Mouse (Mus musculus) spleen, embryonic (tissue): Measurements from ENCODE around the gene Gp9.

Source experiments
- CTCF ChIA-PET: fragments of 350-600 bp; sonication (Branson Sonifier 250); formaldehyde crosslinking; loops from one replicate; lab custom pipeline; 2022; lab: Charles Lee

Gp9 gene

GRCm38 (mm10) chr6:87786621-87787020 is 8.7 kb downstream of the Gp9 start:
- CTCF ChIA-PET, result interaction anchor here (0.6 kb wide), 1 partner anchor 46 kb away, joined by 11 read pairs; no protein-coding TSS in a partner anchor

DNA sequence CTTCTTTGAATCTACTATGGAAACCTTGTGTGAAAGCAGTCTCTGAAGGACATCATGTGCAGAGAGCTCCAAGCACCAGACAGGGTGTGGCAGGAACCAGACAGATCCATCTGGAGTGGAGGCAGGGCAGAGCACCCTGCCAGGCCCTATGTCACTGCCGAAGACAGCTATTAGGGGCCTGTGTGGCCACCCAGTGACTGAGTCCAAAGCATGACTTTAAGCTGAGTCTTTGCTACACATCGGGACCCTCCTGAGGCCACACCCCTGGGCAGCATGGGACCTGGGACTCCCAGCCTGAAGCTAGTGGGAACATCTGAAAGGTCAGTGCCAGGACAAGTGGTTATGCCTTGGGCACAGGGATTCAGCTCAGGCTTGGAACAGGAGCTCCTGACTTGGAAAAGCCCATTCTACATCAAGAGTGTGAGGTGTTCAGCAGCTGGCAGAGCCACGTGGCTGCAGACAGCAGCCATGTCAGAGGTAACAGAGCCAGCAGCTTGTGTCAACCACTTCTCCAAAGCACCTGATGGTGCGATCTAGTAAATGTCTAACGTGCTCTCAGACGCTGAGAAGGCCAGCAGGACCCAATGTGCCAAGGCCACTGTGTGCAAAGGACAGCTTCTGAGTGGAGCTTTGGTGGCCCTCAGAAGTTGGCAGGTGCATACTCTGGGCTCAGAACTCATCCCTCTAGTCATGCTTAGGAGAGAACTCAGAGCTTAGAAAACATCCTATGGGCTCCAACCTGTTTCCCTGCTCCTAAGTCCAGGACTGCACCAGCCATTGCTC is 9.4 kb downstream of the Gp9 start:
- CTCF ChIA-PET, result interaction anchor here (0.5 to 0.6 kb wide), 2 partner anchors 45 to 356 kb away, joined by 3 to 11 read pairs; no protein-coding TSS in a partner anchor

- CTCF ChIA-PET, result no interaction called here
These were observed 10.5 kb downstream of the Gp9 start for GRCm38 (mm10) chr6:87788266-87788895.

DNA sequence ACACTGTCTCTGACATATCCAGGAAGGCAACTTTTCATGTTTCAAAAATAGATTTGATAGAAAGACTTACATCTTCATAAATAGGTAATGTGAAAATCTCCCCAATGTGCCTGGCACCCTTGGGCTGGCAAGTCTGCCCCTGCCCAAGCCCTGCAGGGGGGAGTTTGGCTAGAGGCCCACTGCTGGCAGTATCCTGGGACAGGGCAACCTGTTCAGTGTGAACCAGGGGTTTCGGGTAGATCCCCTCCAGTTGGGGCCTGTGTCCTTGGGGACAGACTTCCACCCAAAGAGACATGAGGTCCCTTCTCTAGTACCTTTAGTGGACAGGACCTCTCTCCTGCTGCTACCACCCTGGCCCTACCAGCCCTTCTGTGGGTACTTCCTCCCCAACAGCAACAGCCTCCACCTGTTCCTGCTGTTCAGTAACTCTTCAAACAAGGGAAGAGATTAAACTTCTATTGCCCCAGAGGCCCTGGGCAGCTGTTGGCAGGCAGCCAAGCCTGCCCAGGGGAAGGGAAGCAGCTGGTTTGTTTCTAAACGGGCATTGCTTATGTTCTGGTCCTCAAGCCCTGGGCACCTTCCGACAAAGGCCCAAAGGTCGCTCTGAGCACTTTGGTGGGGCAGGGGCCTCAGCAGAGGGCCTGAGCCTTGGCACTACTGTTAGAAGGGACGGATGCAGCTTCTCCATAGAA is 11.2 kb downstream of the Gp9 start:
- CTCF ChIA-PET, result interaction anchor here (0.6 kb wide), 1 partner anchor 1338 kb away, joined by 3 read pairs; no protein-coding TSS in a partner anchor

- CTCF ChIA-PET, result interaction anchor here (0.6 kb wide), 1 partner anchor 1338 kb away, joined by 3 read pairs; no protein-coding TSS in a partner anchor
These were observed 11.9 kb downstream of the Gp9 start for GRCm38 (mm10) chr6:87789791-87790190.

DNA sequence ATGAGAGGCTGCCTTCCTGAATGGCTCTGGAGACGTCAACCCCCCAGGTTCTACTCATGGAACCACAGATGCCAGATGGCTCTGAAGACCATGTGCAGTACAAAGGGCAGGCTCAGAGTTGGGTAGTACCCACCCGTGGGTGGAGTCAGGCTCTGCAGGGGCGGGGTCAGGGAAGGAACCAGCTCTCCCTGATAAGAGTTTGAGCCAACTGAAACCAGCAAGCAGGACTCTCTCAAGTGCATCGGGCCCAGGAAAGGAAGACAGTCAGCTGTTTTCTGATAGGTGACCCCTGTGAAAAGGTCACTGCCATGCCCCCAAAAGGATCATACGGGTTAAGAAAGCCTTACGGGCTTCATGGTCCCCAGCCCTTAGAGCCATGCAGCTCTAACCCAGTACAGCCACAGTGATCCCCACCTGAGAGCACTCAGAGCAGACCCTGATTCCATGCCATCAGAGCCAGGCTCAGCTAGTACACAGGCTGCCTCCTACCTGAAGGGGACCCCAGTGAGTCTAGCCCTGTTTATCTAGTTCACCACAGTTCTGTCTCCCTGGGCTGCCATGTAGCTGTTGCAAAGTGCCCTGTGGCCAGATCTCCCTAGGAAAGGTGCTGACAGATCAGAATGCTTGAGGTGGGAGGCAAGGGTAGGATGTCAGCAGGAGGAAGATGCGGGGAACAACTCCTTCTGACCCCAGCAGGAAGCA is 13.1 kb downstream of the Gp9 start:
- CTCF ChIA-PET, result interaction anchor here (1.0 kb wide), 1 partner anchor 23 kb away, joined by 4 read pairs; no protein-coding TSS in a partner anchor

DNA sequence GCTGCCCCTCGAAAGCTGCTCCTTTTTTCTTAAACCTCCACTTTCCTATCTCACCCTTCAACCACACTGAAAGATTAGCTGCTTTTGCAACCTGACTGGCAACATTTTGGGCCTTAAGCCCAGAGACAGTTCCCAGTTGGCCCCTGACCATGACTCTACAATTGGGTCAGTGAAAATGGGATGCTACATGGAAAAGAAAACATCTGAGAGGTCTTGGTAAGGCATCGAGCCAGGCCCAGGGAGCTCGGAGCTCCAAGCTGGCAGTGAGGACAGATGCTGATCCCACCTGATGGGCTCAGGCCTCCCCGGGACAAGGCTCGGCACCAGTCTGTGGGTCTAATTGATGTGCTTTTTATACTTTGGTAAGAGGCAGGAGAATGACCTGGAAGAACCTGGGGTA is 14.0 kb downstream of the Gp9 start:
- CTCF ChIA-PET, result interaction anchor here (1.0 kb wide), 1 partner anchor 24 kb away, joined by 4 read pairs; no protein-coding TSS in a partner anchor

- CTCF ChIA-PET, result interaction anchor here (0.7 kb wide), 1 partner anchor 23 kb away, joined by 4 read pairs; no protein-coding TSS in a partner anchor
These were observed 16.1 kb downstream of the Gp9 start for GRCm38 (mm10) chr6:87793821-87794510.

DNA sequence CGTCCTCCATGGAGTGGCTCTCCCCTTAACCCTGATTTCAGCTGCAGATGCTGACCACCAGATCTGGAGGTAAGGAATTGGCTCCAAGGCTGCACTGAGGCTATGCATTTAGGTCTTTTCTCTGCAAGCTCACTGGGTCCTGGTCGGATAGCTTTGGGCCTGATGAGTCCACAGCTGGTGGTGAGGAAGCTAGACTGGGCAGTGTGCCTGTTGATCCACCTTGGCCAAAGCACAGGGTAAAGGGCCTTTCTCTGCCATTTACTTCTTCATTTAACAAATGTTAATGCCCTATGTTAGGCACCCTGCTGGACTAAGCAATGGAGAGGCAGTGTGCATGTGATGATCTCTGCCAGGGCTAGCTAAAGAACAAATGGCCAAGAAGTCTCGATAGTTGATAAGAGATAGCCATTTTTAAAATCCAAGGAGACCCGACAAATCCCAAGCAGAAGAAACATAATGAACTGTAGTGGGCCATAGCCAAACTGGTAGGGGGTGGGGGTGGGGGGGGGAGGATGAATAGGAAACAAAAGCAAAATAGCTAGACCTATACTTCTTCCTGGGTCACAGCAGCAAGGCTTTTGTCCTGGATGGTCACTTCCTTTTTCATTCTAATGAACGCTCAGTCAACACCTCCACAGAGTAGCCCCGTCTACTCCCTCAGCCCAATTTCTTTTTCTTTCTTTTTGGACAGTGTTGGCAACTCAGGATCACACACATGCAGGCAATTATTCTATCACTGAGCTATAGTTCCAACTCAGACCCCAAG is 17.7 kb downstream of the Gp9 start:
- CTCF ChIA-PET, result no interaction called here

DNA sequence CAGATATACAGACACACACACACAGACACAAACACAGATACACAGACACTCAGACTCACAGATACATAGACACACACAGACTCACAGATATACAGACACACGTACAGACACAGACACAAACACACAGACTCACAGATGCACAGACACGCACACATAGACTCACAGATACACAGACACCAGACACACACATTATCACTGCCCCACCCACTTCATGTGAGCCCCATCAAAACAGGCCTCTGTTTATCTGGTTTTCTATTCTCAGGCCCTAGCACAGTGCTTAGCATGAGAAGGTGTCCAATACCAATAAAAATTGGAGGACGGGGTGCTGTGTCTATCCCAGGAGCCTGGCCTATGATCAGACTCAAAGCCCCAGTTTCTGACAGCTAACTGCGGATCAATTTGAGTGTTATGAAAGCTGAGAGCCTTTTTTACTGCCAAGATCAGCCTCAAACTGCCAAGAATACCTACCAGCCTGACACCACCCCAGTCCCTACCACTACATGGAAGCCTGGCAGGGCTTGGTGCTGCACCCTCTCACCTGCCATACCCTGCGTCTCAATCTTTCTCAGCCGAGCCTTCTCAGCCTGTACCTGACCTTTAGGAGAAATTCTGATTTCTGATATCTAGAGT is 18.5 kb downstream of the Gp9 start:
- CTCF ChIA-PET, result no interaction called here

DNA sequence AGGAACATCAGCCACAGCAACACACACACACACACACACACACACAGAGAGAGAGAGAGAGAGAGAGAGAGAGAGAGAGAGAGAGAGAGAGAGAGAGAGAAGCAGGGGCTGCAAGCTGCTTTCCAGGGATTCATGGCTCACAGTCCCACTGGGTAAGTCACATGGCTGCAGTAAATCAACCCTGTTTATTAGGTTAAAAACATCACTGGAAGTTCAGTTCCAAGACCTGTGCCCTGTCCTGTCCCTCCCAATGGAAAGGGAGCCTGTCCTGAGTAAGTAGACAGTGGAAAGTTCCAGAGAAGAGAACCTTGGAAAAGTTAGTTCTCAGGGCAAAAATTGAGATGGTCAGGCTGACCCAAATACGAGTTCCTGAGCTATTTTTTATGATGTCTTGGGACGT is 19.4 kb downstream of the Gp9 start:
- CTCF ChIA-PET, result no interaction called here

DNA sequence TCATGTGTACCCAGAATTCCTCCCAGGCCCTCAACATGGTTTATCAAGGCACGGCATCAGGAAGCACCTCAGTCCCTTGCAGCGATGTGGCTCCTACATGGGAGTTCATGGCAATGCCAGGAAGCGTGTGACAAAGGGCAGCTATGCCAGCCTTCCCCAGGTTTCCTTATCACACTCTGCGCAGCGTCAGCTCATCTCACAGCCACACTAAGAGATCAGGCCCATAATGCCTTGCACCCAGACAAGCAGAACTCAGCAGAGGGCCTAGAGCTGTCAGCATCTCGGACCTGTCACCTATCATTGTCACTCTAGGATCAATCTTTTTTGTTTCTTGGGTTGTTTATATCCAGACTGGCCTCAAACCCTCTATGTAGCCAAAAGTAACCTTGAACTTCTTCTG is 21.7 kb downstream of the Gp9 start:
- CTCF ChIA-PET, result no interaction called here

- CTCF ChIA-PET, result no interaction called here
These were observed 24.6 kb downstream of the Gp9 start for GRCm38 (mm10) chr6:87802462-87802861.

GRCm38 (mm10) chr6:87804036-87804435 is 26.2 kb downstream of the Gp9 start:
- CTCF ChIA-PET, result no interaction called here

DNA sequence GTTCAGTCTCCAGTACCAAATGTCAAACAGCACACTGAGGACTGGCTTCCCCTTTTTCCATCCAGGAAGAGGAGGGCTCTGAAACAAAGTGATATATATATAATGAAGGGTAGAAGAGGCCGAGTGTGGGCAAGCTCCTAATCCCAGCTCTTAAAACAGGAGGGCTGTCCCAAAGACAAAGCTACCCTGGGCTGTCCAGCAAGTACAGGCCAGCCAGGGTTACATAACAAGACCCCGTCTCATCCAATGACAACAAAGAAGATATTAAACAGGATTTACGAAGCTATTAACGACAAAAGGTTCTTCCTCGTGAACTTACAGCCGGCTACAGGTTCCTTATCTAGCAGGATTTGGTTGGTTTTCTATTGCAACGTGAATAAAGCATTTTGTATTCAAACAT is 27.0 kb downstream of the Gp9 start:
- CTCF ChIA-PET, result no interaction called here

GRCm38 (mm10) chr6:87805448-87805847 is 27.6 kb downstream of the Gp9 start:
- CTCF ChIA-PET, result no interaction called here

DNA sequence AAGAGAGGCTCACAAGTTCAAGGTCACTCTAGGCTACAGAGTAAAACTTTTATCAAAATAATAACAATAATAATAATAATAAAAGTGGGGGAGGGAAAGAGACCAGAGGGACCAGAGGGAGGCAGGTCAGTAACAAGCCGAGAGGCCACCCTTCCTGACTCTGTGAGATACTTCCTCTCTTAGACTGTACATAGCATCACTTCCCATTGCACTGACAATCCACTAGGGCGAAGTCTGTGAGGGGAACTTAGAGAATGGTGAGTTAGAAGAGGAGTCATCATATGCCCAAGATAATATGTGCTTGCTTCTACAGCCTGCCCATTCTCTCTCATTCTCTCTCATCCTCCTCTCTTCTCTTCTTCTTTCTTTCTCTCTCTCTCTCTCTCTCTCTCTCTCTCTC is 28.2 kb downstream of the Gp9 start:
- CTCF ChIA-PET, result no interaction called here

- CTCF ChIA-PET, result no interaction called here
These were observed 29.0 kb downstream of the Gp9 start for GRCm38 (mm10) chr6:87806857-87807256.

DNA sequence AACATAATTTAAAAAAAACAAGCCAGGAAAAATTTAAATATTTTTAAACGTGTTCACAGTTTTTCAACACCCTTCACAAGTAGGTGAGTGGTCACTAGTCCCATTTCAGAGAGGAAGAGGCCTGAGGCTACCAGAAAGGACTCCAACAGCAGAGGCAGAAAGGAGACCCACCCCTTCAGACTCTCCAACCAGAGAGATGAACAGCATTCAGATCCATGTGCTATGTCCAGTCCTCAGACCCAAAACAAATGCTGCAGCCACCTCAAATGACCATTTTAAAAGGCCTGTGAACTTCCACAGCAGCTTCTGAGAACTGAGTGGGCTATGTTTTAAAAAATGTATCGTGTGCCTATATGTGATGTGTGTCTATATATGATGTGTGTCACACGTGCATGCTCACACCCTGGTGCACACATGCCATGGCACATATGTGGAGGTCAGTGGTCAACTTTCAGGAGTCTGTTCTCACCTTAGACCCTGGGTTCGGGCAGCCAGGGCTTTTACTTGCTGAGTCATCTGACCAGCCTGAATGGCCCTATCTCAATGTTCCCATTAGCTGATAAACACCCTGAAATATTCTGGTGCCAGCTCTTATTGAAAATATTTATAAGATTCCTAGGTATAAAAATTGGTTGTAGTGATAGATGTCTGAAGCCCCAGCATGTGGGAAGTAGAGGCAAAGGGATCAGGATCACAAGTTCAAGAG is 30.0 kb downstream of the Gp9 start:
- CTCF ChIA-PET, result no interaction called here
